Mouse (Mus musculus) right cerebral cortex, postnatal 10 days (tissue): ENCODE data around the gene Nfx1.

Source experiments
- DNase-seq, 2 experiments: peaks; one replicate each; pipeline ENCODE4 v3.0.0; 2021; ENCODE audit warnings: low spot score in 2 of 2

Gene Nfx1

GRCm38 (mm10) chr4:41046254-41046795 is 75.6 kb downstream of the Nfx1 start:
- no peak for DNase-seq

GRCm38 (mm10) chr4:41047524-41048271 is 77.0 kb downstream of the Nfx1 start, which contains the start of gene Aqp7:
TSS of gene Aqp7 (minus strand) at chr4:41048139.
- DNase-seq = no peak

- no peak for DNase-seq
Measured at GRCm38 (mm10) chr4:41048926-41049325, 78.2 kb downstream of the Nfx1 start.

GRCm38 (mm10) chr4:41050726-41051675 is 80.3 kb downstream of the Nfx1 start:
- DNase-seq = peak; percentile 87 to 93

- no peak for DNase-seq
Measured at GRCm38 (mm10) chr4:41051781-41052180, 81.1 kb downstream of the Nfx1 start.

- DNase-seq = no peak
Measured at GRCm38 (mm10) chr4:41055111-41055510, 84.4 kb downstream of the Nfx1 start.

GRCm38 (mm10) chr4:41056253-41056652 is 85.5 kb downstream of the Nfx1 start:
- DNase-seq = no peak

GRCm38 (mm10) chr4:41056742-41057332 is 86.1 kb downstream of the Nfx1 start:
- DNase-seq = no peak

GRCm38 (mm10) chr4:41057361-41057760 is 86.7 kb downstream of the Nfx1 start:
- DNase-seq = no peak

- DNase-seq = no peak
Measured at GRCm38 (mm10) chr4:41063351-41063750, 92.6 kb downstream of the Nfx1 start.

- no peak for DNase-seq
Measured at GRCm38 (mm10) chr4:41063894-41064673, 93.4 kb downstream of the Nfx1 start.

- DNase-seq = no peak
Measured at GRCm38 (mm10) chr4:41065196-41065595, 94.5 kb downstream of the Nfx1 start.

GRCm38 (mm10) chr4:41071500-41072429 is 101.1 kb downstream of the Nfx1 start:
- DNase-seq = no peak

GRCm38 (mm10) chr4:41073008-41073817 is 102.5 kb downstream of the Nfx1 start:
- peak; percentile 27 to 35 for DNase-seq

GRCm38 (mm10) chr4:41074461-41074860 is 103.8 kb downstream of the Nfx1 start:
- no peak for DNase-seq
